Mouse (Mus musculus): ENCODE measurements around the gene Card10. TPM values are rescaled to one million over a fixed set of nuclear protein-coding genes. Genes with fewer than 3 reads are reported as not detected.
"Not testable (repeated sequence)": the region's sequence is repeated elsewhere in the genome, so short reads cannot be mapped to it uniquely, and the experiment has no call there.

Gene Card10
- 9.9 and 10.6 TPM in 2 replicates for polyA plus RNA-seq (2015; fragmentation: Nextera tagmentation; extraction: Ambion mirVana)

- Histone ChIP-seq H3K27ac (ENCODE audit: low read length) (peak within 1 kb of the TSS; percentile 90), H3K9ac (replicated peaks; ENCODE audit: low read length) (peak within 1 kb of the TSS; percentile 83), H3K4me1 (ENCODE audit: insufficient read depth, low read length) (peaks cover 61% of the 10 kb centered on the region), H3K27me3 (ENCODE audit: insufficient read depth, low read length) (peaks cover 21% of the 10 kb centered on the region), H3K4me2 (replicated peaks; ENCODE audit: low read depth, low read length) (peak within 1 kb of the TSS; percentile 95), H3K4me3 (ENCODE audit: low read length) (peak within 1 kb of the TSS; percentile 76), H3K9me3 (ENCODE audit: low read length) (no peaks in the 10 kb centered on the region), H3K36me3 (ENCODE audit: insufficient read depth, low read length) (no peaks in the 10 kb centered on the region)
- under 1% methylated on average over 67 of the region's 70 CpGs for WGBS
- peak; percentile 70 for ATAC-seq (ENCODE audit: low FRiP score, low TSS enrichment)
Measured at GRCm38 (mm10) chr15:78802776-78803391, at the start of gene Card10. Gene Card10, minus strand, starts transcription at chr15:78803042.

- Histone ChIP-seq H3K9me3 (ENCODE audit: low read length) (no peaks in the 10 kb centered on the region), H3K27me3 (ENCODE audit: insufficient read depth, low read length) (no peaks in the 10 kb centered on the region), H3K27ac (ENCODE audit: low read length) (peak overlapping the region; percentile 78; the same call in 1 of the 2 replicates), H3K4me3 (ENCODE audit: low read length) (no peak overlapping the region), H3K36me3 (ENCODE audit: insufficient read depth, low read length) (peaks cover 9% of the 10 kb centered on the region), H3K4me1 (ENCODE audit: insufficient read depth, low read length) (peaks cover 19% of the 10 kb centered on the region), H3K4me2 (replicated peaks; ENCODE audit: low read depth, low read length) (no peak overlapping the region), H3K9ac (replicated peaks; ENCODE audit: low read length) (no peak overlapping the region)
- 11% methylated on average over 13 of the region's 13 CpGs for WGBS
- ATAC-seq (ENCODE audit: low FRiP score, low TSS enrichment) = peak; percentile 79
Measured at GRCm38 (mm10) chr15:78851505-78852153, 48.8 kb upstream of the Card10 start.

GRCm38 (mm10) chr15:78850944-78851343 lies 48.1 kb upstream of the Card10 start:
- H3K27ac ChIP-seq (ENCODE audit: low read length) = peak overlapping the region; percentile 78
- H3K9ac ChIP-seq (replicated peaks; ENCODE audit: low read length) = no peak overlapping the region
- H3K4me3 ChIP-seq (ENCODE audit: low read length) = no peak overlapping the region
- H3K4me1 ChIP-seq (ENCODE audit: insufficient read depth, low read length) = peaks cover 25% of the 10 kb centered on the region
- no peaks in the 10 kb centered on the region for H3K27me3 ChIP-seq (ENCODE audit: insufficient read depth, low read length)
- no peak; the same call in 1 of the 2 replicates for ATAC-seq (ENCODE audit: low FRiP score, low TSS enrichment)
- H3K9me3 ChIP-seq (ENCODE audit: low read length) = no peaks in the 10 kb centered on the region
- peaks cover 9% of the 10 kb centered on the region for H3K36me3 ChIP-seq (ENCODE audit: insufficient read depth, low read length)
- 65% methylated on average over 6 of the region's 6 CpGs for WGBS
- no peak overlapping the region for H3K4me2 ChIP-seq (replicated peaks; ENCODE audit: low read depth, low read length)

GRCm38 (mm10) chr15:78850059-78850824 lies 47.4 kb upstream of the Card10 start:
- Histone ChIP-seq H3K27ac (ENCODE audit: low read length) (peak overlapping the region; percentile 78), H3K4me2 (replicated peaks; ENCODE audit: low read depth, low read length) (no peak overlapping the region), H3K9me3 (ENCODE audit: low read length) (no peaks in the 10 kb centered on the region), H3K9ac (replicated peaks; ENCODE audit: low read length) (no peak overlapping the region; the same call in 1 of the 2 replicates), H3K27me3 (ENCODE audit: insufficient read depth, low read length) (no peaks in the 10 kb centered on the region), H3K4me1 (ENCODE audit: insufficient read depth, low read length) (peaks cover 32% of the 10 kb centered on the region), H3K4me3 (ENCODE audit: low read length) (no peak overlapping the region), H3K36me3 (ENCODE audit: insufficient read depth, low read length) (peaks cover 9% of the 10 kb centered on the region)
- 67% methylated on average over 15 of the region's 15 CpGs for WGBS
- ATAC-seq (ENCODE audit: low FRiP score, low TSS enrichment) = peak; percentile 22

- Histone ChIP-seq H3K9me3 (ENCODE audit: low read length) (no peaks in the 10 kb centered on the region), H3K27ac (ENCODE audit: low read length) (peak overlapping the region; percentile 78), H3K4me2 (replicated peaks; ENCODE audit: low read depth, low read length) (no peak overlapping the region), H3K36me3 (ENCODE audit: insufficient read depth, low read length) (peaks cover 9% of the 10 kb centered on the region), H3K27me3 (ENCODE audit: insufficient read depth, low read length) (no peaks in the 10 kb centered on the region), H3K9ac (replicated peaks; ENCODE audit: low read length) (0 out of 2 replicates have a peak overlapping the region, but pooled peaks have one; percentile 36), H3K4me3 (ENCODE audit: low read length) (no peak overlapping the region), H3K4me1 (ENCODE audit: insufficient read depth, low read length) (peaks cover 40% of the 10 kb centered on the region)
- 91% methylated on average over 12 of the region's 12 CpGs for WGBS
- no peak for ATAC-seq (ENCODE audit: low FRiP score, low TSS enrichment)
Measured at GRCm38 (mm10) chr15:78849485-78849884, 46.6 kb upstream of the Card10 start.

- WGBS = 22% methylated on average over 5 of the region's 5 CpGs
- no peak for ATAC-seq (ENCODE audit: low FRiP score, low TSS enrichment)
- H3K27ac ChIP-seq (ENCODE audit: low read length) = no peak overlapping the region
Measured at GRCm38 (mm10) chr15:78848467-78848866, 45.6 kb upstream of the Card10 start.

GRCm38 (mm10) chr15:78846805-78847204 lies 44.0 kb upstream of the Card10 start:
- not testable (repeated sequence) for H3K4me3 ChIP-seq (ENCODE audit: low read length); H3K9me3 ChIP-seq (ENCODE audit: low read length); H3K27me3 ChIP-seq (ENCODE audit: insufficient read depth, low read length); H3K36me3 ChIP-seq (ENCODE audit: insufficient read depth, low read length); H3K4me2 ChIP-seq (replicated peaks; ENCODE audit: low read depth, low read length); ATAC-seq (ENCODE audit: low FRiP score, low TSS enrichment); H3K9ac ChIP-seq (replicated peaks; ENCODE audit: low read length)
- Histone ChIP-seq H3K4me1 (ENCODE audit: insufficient read depth, low read length) (peaks cover 47% of the 10 kb centered on the region), H3K27ac (ENCODE audit: low read length) (peak overlapping the region; percentile 96; the same call in 1 of the 2 replicates)
- 86% methylated on average over 7 of the region's 7 CpGs for WGBS

More at GRCm38 (mm10) chr15:78848467-78848866, 45.6 kb upstream of the Card10 start:
- Histone ChIP-seq H3K4me3 (ENCODE audit: low read length) (no peak overlapping the region), H3K36me3 (ENCODE audit: insufficient read depth, low read length) (peaks cover 9% of the 10 kb centered on the region), H3K9ac (replicated peaks; ENCODE audit: low read length) (no peak overlapping the region), H3K27me3 (ENCODE audit: insufficient read depth, low read length) (peaks cover 5% of the 10 kb centered on the region; the same call in 1 of the 2 replicates), H3K9me3 (ENCODE audit: low read length) (no peaks in the 10 kb centered on the region), H3K4me1 (ENCODE audit: insufficient read depth, low read length) (peaks cover 41% of the 10 kb centered on the region), H3K4me2 (replicated peaks; ENCODE audit: low read depth, low read length) (no peak overlapping the region)

- Histone ChIP-seq H3K27me3 (ENCODE audit: insufficient read depth, low read length) (peaks cover 5% of the 10 kb centered on the region; the same call in 1 of the 2 replicates), H3K27ac (ENCODE audit: low read length) (peak overlapping the region; percentile 96), H3K4me2 (replicated peaks; ENCODE audit: low read depth, low read length) (0 out of 2 replicates have a peak overlapping the region, but pooled peaks have one; percentile 78), H3K9ac (replicated peaks; ENCODE audit: low read length) (peak overlapping the region; percentile 31; the same call in 1 of the 2 replicates), H3K4me1 (ENCODE audit: insufficient read depth, low read length) (peaks cover 48% of the 10 kb centered on the region), H3K36me3 (ENCODE audit: insufficient read depth, low read length) (peaks cover 9% of the 10 kb centered on the region), H3K4me3 (ENCODE audit: low read length) (no peak overlapping the region), H3K9me3 (ENCODE audit: low read length) (no peaks in the 10 kb centered on the region)
- 63% methylated on average over 8 of the region's 8 CpGs for WGBS
- no peak for ATAC-seq (ENCODE audit: low FRiP score, low TSS enrichment)
Measured at GRCm38 (mm10) chr15:78846352-78846751, 43.5 kb upstream of the Card10 start.

GRCm38 (mm10) chr15:78845867-78846266 lies 43.0 kb upstream of the Card10 start:
- 61% methylated on average over 8 of the region's 8 CpGs for WGBS
- no peaks in the 10 kb centered on the region for H3K9me3 ChIP-seq (ENCODE audit: low read length)

More at GRCm38 (mm10) chr15:78845867-78846266, 43.0 kb upstream of the Card10 start:
- Histone ChIP-seq H3K27me3 (ENCODE audit: insufficient read depth, low read length) (peaks cover 5% of the 10 kb centered on the region; the same call in 1 of the 2 replicates), H3K4me1 (ENCODE audit: insufficient read depth, low read length) (peaks cover 49% of the 10 kb centered on the region), H3K9ac (replicated peaks; ENCODE audit: low read length) (peak overlapping the region; percentile 47), H3K27ac (ENCODE audit: low read length) (peak overlapping the region; percentile 96), H3K36me3 (ENCODE audit: insufficient read depth, low read length) (peaks cover 9% of the 10 kb centered on the region), H3K4me2 (replicated peaks; ENCODE audit: low read depth, low read length) (peak overlapping the region; percentile 78), H3K4me3 (ENCODE audit: low read length) (peak overlapping the region; percentile 71)
- no peak for ATAC-seq (ENCODE audit: low FRiP score, low TSS enrichment)

All from kidney, embryonic 16.5 days (tissue).